7 mouse cellular contexts compared by ENCODE assay signal in the genomic region with DNA sequence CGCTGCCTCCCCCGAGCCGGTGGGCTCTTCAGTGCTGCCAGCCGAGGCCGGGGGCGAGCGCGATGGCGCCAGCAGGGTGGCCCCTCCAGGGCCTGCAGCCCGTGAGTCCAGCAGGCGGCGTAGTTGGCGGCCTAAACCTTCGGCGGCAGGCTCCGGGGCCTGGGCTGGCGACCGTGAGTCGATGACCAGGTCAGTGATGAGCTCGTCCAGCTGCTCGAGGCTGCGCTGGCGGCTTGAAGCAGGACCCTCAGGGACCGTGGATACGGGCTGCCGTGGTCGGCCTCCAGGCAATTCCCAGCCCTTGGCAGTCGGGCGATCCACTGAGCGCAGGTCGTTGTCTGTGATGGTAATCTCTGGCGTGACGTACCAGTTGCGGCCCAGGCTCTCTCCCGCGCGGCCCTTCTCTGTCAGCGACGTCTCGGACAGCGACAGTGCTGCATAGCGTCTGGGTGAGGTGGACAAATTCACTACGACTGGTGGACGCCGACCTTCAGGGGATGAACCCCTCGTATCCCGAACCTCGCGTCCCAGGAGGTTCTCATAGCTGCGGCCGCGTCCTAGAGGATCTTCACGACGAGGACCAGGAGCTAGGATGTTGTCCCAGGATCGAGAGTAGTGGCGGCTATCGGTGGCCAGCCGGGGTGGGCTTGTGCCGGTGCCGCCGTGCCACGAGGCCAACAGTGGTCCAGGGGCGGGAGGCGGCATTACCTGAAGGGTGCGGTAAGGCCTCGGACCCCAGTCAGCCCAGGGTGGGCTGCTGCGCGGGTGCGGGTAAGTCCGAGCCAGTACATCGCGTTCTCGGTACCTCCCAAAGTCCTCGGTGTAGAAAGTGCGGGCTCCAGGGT. TPM values are rescaled to one million over a fixed set of nuclear protein-coding genes. Genes with fewer than 3 reads are reported as not detected.
DNase-seq lines count a peak whose midpoint lies in the region; ATAC-seq lines count a peak whose summit lies in the region.

No protein-coding gene starts in this region.

- H3K27me3 ChIP-seq in megakaryocyte, embryonic 14.5 days (replicated peaks), result peaks cover 61% of the 10 kb centered on the region
- peaks cover 49% of the 10 kb centered on the region for H3K27me3 ChIP-seq in heart, embryonic 16.5 days (ENCODE audit: control insufficient read depth, insufficient read depth, low read length)
- H3K27me3 ChIP-seq in liver, embryonic 15.5 days, result peaks cover 67% of the 10 kb centered on the region

- ATAC-seq in megakaryocyte, adult 5-6 weeks (ENCODE audit: poor library complexity, severe bottlenecking), result no peak
- no peak for ATAC-seq in heart, embryonic 16.5 days (replicated peaks; ENCODE audit: extremely low read depth, insufficient read depth, low FRiP score)
- no peak for ATAC-seq in liver, embryonic 15.5 days (ENCODE audit: insufficient read depth)

- DNase-seq in cerebellum, postnatal 25 days, result peak; percentile 69 to 73
- DNase-seq in adipocyte (ENCODE audit: low spot score), result no peak
- no peak for DNase-seq in thymus, postnatal 25 days

- 5% methylated on average over 75 of the region's 75 CpGs for WGBS in heart, embryonic 16.5 days
- WGBS in liver, embryonic 15.5 days (ENCODE audit: insufficient replicate concordance), result 6% methylated on average over 75 of the region's 75 CpGs

- H3K4me1 ChIP-seq in megakaryocyte, embryonic 14.5 days, result peaks cover 86% of the 10 kb centered on the region
- peaks cover 51% of the 10 kb centered on the region for H3K4me1 ChIP-seq in heart, embryonic 16.5 days (ENCODE audit: control insufficient read depth, insufficient read depth, low read length)
- peaks cover 90% of the 10 kb centered on the region for H3K4me1 ChIP-seq in liver, embryonic 15.5 days (replicated peaks)

- H3K36me3 ChIP-seq in megakaryocyte, embryonic 14.5 days (replicated peaks; ENCODE audit: low read length), result peaks cover 8% of the 10 kb centered on the region
- H3K36me3 ChIP-seq in heart, embryonic 16.5 days (ENCODE audit: control insufficient read depth, insufficient read depth), result no peaks in the 10 kb centered on the region
- peaks cover under 1% of the 10 kb centered on the region; the same call in 1 of the 2 replicates for H3K36me3 ChIP-seq in liver, embryonic 15.5 days (replicated peaks)

- H3K4me3 ChIP-seq in megakaryocyte, embryonic 14.5 days (replicated peaks), result peak overlapping the region; percentile 86
- peak overlapping the region; percentile 37 for H3K4me3 ChIP-seq in heart, embryonic 16.5 days (ENCODE audit: low read length)
- 0 out of 2 replicates have a peak overlapping the region, but pooled peaks have one; percentile 8 for H3K4me3 ChIP-seq in liver, embryonic 15.5 days (replicated peaks)

- H3K9me3 ChIP-seq in megakaryocyte, embryonic 14.5 days, result peaks cover 39% of the 10 kb centered on the region
- H3K9me3 ChIP-seq in heart, embryonic 16.5 days (replicated peaks; ENCODE audit: control insufficient read depth, low read length), result no peaks in the 10 kb centered on the region
- no peaks in the 10 kb centered on the region for H3K9me3 ChIP-seq in liver, embryonic 15.5 days (replicated peaks)

- H3K27ac ChIP-seq in heart, embryonic 16.5 days (ENCODE audit: low read length), result no peak overlapping the region
- no peak overlapping the region for H3K27ac ChIP-seq in liver, embryonic 15.5 days (replicated peaks)

- no peak overlapping the region for H3K9ac ChIP-seq in heart, embryonic 16.5 days (ENCODE audit: low read length)
- no peak overlapping the region for H3K9ac ChIP-seq in liver, embryonic 15.5 days

- peak overlapping the region; percentile 42 for H3K4me2 ChIP-seq in heart, embryonic 16.5 days (ENCODE audit: low read depth, low read length)
- H3K4me2 ChIP-seq in liver, embryonic 15.5 days, result peak overlapping the region; percentile 38

RNA-seq across cellular contexts. Expression of a gene that starts 3.1 kb away (rescaled TPM):
- 4.7 TPM in 1 of 2 replicates, not detected in the other for polyA plus RNA-seq in megakaryocyte, embryonic 14.5 days (2012; ENCODE audit: insufficient read depth, low replicate concordance)
- total RNA-seq in megakaryocyte, adult 5-6 weeks (2015), result 12.7 and 15.1 TPM in 2 replicates
- total RNA-seq in megakaryocyte, adult 5-6 weeks (2017), result 8.4 and 11.8 TPM in 2 replicates
- 180 and 190 TPM in 2 replicates for polyA plus RNA-seq in heart, embryonic 16.5 days (2015; fragmentation: Nextera tagmentation; extraction: Ambion mirVana)
- 31.2 and 36.3 TPM in 2 replicates for polyA plus RNA-seq in liver, embryonic 15.5 days (2015; fragmentation: Nextera tagmentation; extraction: Ambion mirVana)

RNA-seq across cellular contexts. Expression of a gene that starts 3.4 kb away (rescaled TPM):
- polyA plus RNA-seq in megakaryocyte, embryonic 14.5 days (2012; ENCODE audit: insufficient read depth, low replicate concordance), result 0.44 and 0.85 TPM in 2 replicates
- total RNA-seq in megakaryocyte, adult 5-6 weeks (2015), result not detected in 2 replicates
- total RNA-seq in megakaryocyte, adult 5-6 weeks (2017), result not detected in 2 replicates
- 0.05 and 0.10 TPM in 2 replicates for polyA plus RNA-seq in heart, embryonic 16.5 days (2015; fragmentation: Nextera tagmentation; extraction: Ambion mirVana)
- 0.03 TPM in 1 of 2 replicates, not detected in the other for polyA plus RNA-seq in liver, embryonic 15.5 days (2015; fragmentation: Nextera tagmentation; extraction: Ambion mirVana)

RNA-seq across cellular contexts. Expression of a gene that starts 3.5 kb away (rescaled TPM):
- 0.75 TPM in 1 of 2 replicates, not detected in the other for polyA plus RNA-seq in megakaryocyte, embryonic 14.5 days (2012; ENCODE audit: insufficient read depth, low replicate concordance)
- 0.09 and 2.3 TPM in 2 replicates for total RNA-seq in megakaryocyte, adult 5-6 weeks (2015)
- 0.15 and 5.0 TPM in 2 replicates for total RNA-seq in megakaryocyte, adult 5-6 weeks (2017)
- 2.7 and 19.0 TPM in 2 replicates for polyA plus RNA-seq in heart, embryonic 16.5 days (2015; fragmentation: Nextera tagmentation; extraction: Ambion mirVana)
- 0.32 and 7.7 TPM in 2 replicates for polyA plus RNA-seq in liver, embryonic 15.5 days (2015; fragmentation: Nextera tagmentation; extraction: Ambion mirVana)

RNA-seq across cellular contexts. Expression of a gene that starts 20.5 kb away (rescaled TPM):
- 316 and 1,404 TPM in 2 replicates for polyA plus RNA-seq in megakaryocyte, embryonic 14.5 days (2012; ENCODE audit: insufficient read depth, low replicate concordance)
- 155 and 171 TPM in 2 replicates for total RNA-seq in megakaryocyte, adult 5-6 weeks (2015)
- 133 and 145 TPM in 2 replicates for total RNA-seq in megakaryocyte, adult 5-6 weeks (2017)
- polyA plus RNA-seq in heart, embryonic 16.5 days (2015; fragmentation: Nextera tagmentation; extraction: Ambion mirVana), result 288 and 303 TPM in 2 replicates
- 186 and 201 TPM in 2 replicates for polyA plus RNA-seq in liver, embryonic 15.5 days (2015; fragmentation: Nextera tagmentation; extraction: Ambion mirVana)

RNA-seq across cellular contexts. Expression of a gene that starts 30.1 kb away (rescaled TPM):
- polyA plus RNA-seq in megakaryocyte, embryonic 14.5 days (2012; ENCODE audit: insufficient read depth, low replicate concordance), result 36.6 and 58.2 TPM in 2 replicates
- 18.3 and 25.7 TPM in 2 replicates for total RNA-seq in megakaryocyte, adult 5-6 weeks (2015)
- total RNA-seq in megakaryocyte, adult 5-6 weeks (2017), result 34.0 and 43.0 TPM in 2 replicates
- 42.7 and 48.9 TPM in 2 replicates for polyA plus RNA-seq in heart, embryonic 16.5 days (2015; fragmentation: Nextera tagmentation; extraction: Ambion mirVana)
- polyA plus RNA-seq in liver, embryonic 15.5 days (2015; fragmentation: Nextera tagmentation; extraction: Ambion mirVana), result 21.7 and 23.5 TPM in 2 replicates

Comparison
In these comparisons a context has a peak if more than half of its experiments do, and no peak if none do; other contexts are left out.
1. H3K4me3 ChIP-seq: peak in every context shown above with its lines; median percentile 86 in megakaryocyte, embryonic 14.5 days; 37 in heart, embryonic 16.5 days; 8 in liver, embryonic 15.5 days.
2. DNase-seq: peak in cerebellum, postnatal 25 days (2 of 2); none in adipocyte (single experiment) and thymus, postnatal 25 days (single experiment).